Mouse (Mus musculus) limb, embryonic 11.5 days (tissue): ENCODE data around the gene Eef1a2. TPM values are rescaled to one million over a fixed set of nuclear protein-coding genes. Genes with fewer than 3 reads are reported as not detected.

Source experiments
- ATAC-seq: fragments of 200-750 bp; cut with Nextera tagmentation; 2 replicates; pipeline ENCODE4 v1.8.0; 2017; ENCODE audit warnings: low read depth; ENCODE audit not compliant: insufficient number of reproducible peaks, low FRiP score, low TSS enrichment
- DNase-seq: peaks from one replicate; pipeline ENCODE4 v3.0.0-alpha.2; 2015; ENCODE audit warnings: low spot score
- H3K27ac ChIP-seq: fragments of 300-500 bp; sonication (generic); replicated peaks from 2 replicates; pipeline ENCODE4 v1.5.1; 2014; ENCODE audit warnings: low read depth, mild to moderate bottlenecking, low read length
- H3K27me3 ChIP-seq: fragments of 300-500 bp; sonication (generic); 2 replicates; pipeline ENCODE4 v1.6.1; 2014; ENCODE audit warnings: mild to moderate bottlenecking, low read length, mixed read lengths; ENCODE audit not compliant: control insufficient read depth, insufficient read depth
- H3K36me3 ChIP-seq: fragments of 300-500 bp; sonication (generic); 2 replicates; pipeline ENCODE4 v1.6.1; 2014; ENCODE audit warnings: mild to moderate bottlenecking, low read length, moderate library complexity, mixed read lengths; ENCODE audit not compliant: control insufficient read depth, insufficient read depth
- H3K4me1 ChIP-seq: fragments of 300-500 bp; sonication (generic); 2 replicates; pipeline ENCODE4 v1.6.1; 2014; ENCODE audit warnings: low read length, mixed read lengths; ENCODE audit not compliant: control insufficient read depth, insufficient read depth
- H3K4me2 ChIP-seq: fragments of 300-500 bp; sonication (generic); 2 replicates; pipeline ENCODE4 v1.6.1; 2014; ENCODE audit warnings: low read depth, mild to moderate bottlenecking, moderate library complexity; ENCODE audit not compliant: severe bottlenecking
- H3K4me3 ChIP-seq: fragments of 300-500 bp; sonication (generic); 2 replicates; pipeline ENCODE4 v1.5.1; 2014; ENCODE audit warnings: low read depth, low read length
- H3K9ac ChIP-seq: fragments of 300-500 bp; sonication (generic); 2 replicates; pipeline ENCODE4 v1.6.1; 2014; ENCODE audit warnings: mild to moderate bottlenecking, low read length
- H3K9me3 ChIP-seq: fragments of 300-500 bp; sonication (generic); 2 replicates; pipeline ENCODE4 v1.6.1; 2016; ENCODE audit warnings: low read length; ENCODE audit not compliant: control insufficient read depth
- WGBS: fragments of 180-500 bp; shearing (Covaris S2); extraction: QIAGEN DNeasy Blood & Tissue Kit; methylation state at CpG from one replicate; pipeline ENCODE4 v1.1.7; 2014; 5-methylcytosine and 5-hydroxymethylcytosine counted together
- polyA plus RNA-seq: library from polyadenylated mRNA; unstranded; fragments of >200 nt; fragmentation: Nextera tagmentation; extraction: Ambion mirVana; gene quantifications from 2 replicates; pipeline ENCODE4 v1.2.1, GENCODE M21; 2014

Gene Eef1a2
- polyA plus RNA-seq, 1 experiment from 2014 or later: 0.13 TPM

- WGBS: 69% methylated on average over 3 of the region's 3 CpGs
- no peak overlapping the region for H3K27ac ChIP-seq
- H3K27me3 ChIP-seq: no peaks in the 10 kb centered on the region
- no peak overlapping the region for H3K9ac ChIP-seq
- H3K36me3 ChIP-seq: no peaks in the 10 kb centered on the region
- H3K9me3 ChIP-seq: no peaks in the 10 kb centered on the region
- H3K4me1 ChIP-seq: no peaks in the 10 kb centered on the region
- no peak overlapping the region for H3K4me3 ChIP-seq
- no peak for ATAC-seq
- no peak for DNase-seq
- no peak overlapping the region for H3K4me2 ChIP-seq
These were observed 21.2 kb upstream of the Eef1a2 start for GRCm38 (mm10) chr2:181178015-181178414.

- no peaks in the 10 kb centered on the region for H3K36me3 ChIP-seq
- WGBS: 88% methylated on average over 3 of the region's 3 CpGs
- H3K4me3 ChIP-seq: no peak overlapping the region
- no peak for ATAC-seq
- H3K27ac ChIP-seq: no peak overlapping the region
- H3K27me3 ChIP-seq: no peaks in the 10 kb centered on the region
- no peaks in the 10 kb centered on the region for H3K4me1 ChIP-seq
- H3K4me2 ChIP-seq: no peak overlapping the region
- no peaks in the 10 kb centered on the region for H3K9me3 ChIP-seq
- DNase-seq: no peak
- H3K9ac ChIP-seq: no peak overlapping the region
These were observed 17.8 kb upstream of the Eef1a2 start for GRCm38 (mm10) chr2:181174646-181175045.

- Histone ChIP-seq H3K4me1 (no peaks in the 10 kb centered on the region), H3K36me3 (no peaks in the 10 kb centered on the region), H3K27me3 (no peaks in the 10 kb centered on the region), H3K4me2 (no peak overlapping the region), H3K9me3 (no peaks in the 10 kb centered on the region), H3K4me3 (no peak overlapping the region), H3K27ac (no peak overlapping the region), H3K9ac (no peak overlapping the region)
- ATAC-seq (no peak), DNase-seq (no peak)
- 87% methylated on average over 5 of the region's 5 CpGs for WGBS
These were observed 9.7 kb upstream of the Eef1a2 start for GRCm38 (mm10) chr2:181166469-181166868.

- H3K27me3 ChIP-seq: peaks cover 28% of the 10 kb centered on the region
- 0 out of 2 replicates have a peak, but pooled peaks cover 3% of the 10 kb centered on the region for H3K4me1 ChIP-seq
- 76% methylated on average over 4 of the region's 4 CpGs for WGBS
- no peak overlapping the region for H3K4me3 ChIP-seq
- no peak overlapping the region for H3K4me2 ChIP-seq
- H3K9me3 ChIP-seq: no peaks in the 10 kb centered on the region
- H3K9ac ChIP-seq: no peak overlapping the region
- H3K27ac ChIP-seq: no peak overlapping the region
- DNase-seq (no peak), ATAC-seq (no peak)
- no peaks in the 10 kb centered on the region for H3K36me3 ChIP-seq
These were observed 4.0 kb upstream of the Eef1a2 start for GRCm38 (mm10) chr2:181160821-181161220.

- no peak for ATAC-seq
- WGBS: 0% methylated on average over 2 of the region's 2 CpGs
- Histone ChIP-seq H3K4me1 (0 out of 2 replicates have a peak, but pooled peaks cover 3% of the 10 kb centered on the region), H3K27me3 (peaks cover 37% of the 10 kb centered on the region), H3K9me3 (no peaks in the 10 kb centered on the region), H3K9ac (no peak overlapping the region), H3K36me3 (no peaks in the 10 kb centered on the region), H3K4me2 (no peak overlapping the region), H3K27ac (no peak overlapping the region), H3K4me3 (no peak overlapping the region)
- DNase-seq: no peak
These were observed 3.0 kb upstream of the Eef1a2 start for GRCm38 (mm10) chr2:181159771-181160170.

GRCm38 (mm10) chr2:181159091-181159514 is 2.3 kb upstream of the Eef1a2 start:
- no peaks in the 10 kb centered on the region for H3K9me3 ChIP-seq
- no peak overlapping the region for H3K27ac ChIP-seq
- ATAC-seq: no peak
- DNase-seq: no peak
- no peak overlapping the region for H3K9ac ChIP-seq
- H3K27me3 ChIP-seq: peaks cover 40% of the 10 kb centered on the region
- no peak overlapping the region for H3K4me2 ChIP-seq
- no peaks in the 10 kb centered on the region for H3K36me3 ChIP-seq
- 58% methylated on average over 7 of the region's 7 CpGs for WGBS
- 0 out of 2 replicates have a peak, but pooled peaks cover 3% of the 10 kb centered on the region for H3K4me1 ChIP-seq
- no peak overlapping the region for H3K4me3 ChIP-seq

GRCm38 (mm10) chr2:181158471-181158870 is 1.7 kb upstream of the Eef1a2 start:
- H3K9ac ChIP-seq: no peak overlapping the region
- WGBS: 89% methylated on average over 2 of the region's 2 CpGs
- H3K27ac ChIP-seq: no peak overlapping the region
- no peak overlapping the region for H3K4me2 ChIP-seq
- no peak for DNase-seq
- no peaks in the 10 kb centered on the region for H3K36me3 ChIP-seq
- no peak overlapping the region for H3K4me3 ChIP-seq
- 0 out of 2 replicates have a peak, but pooled peaks cover 3% of the 10 kb centered on the region for H3K4me1 ChIP-seq
- ATAC-seq: no peak
- peaks cover 40% of the 10 kb centered on the region for H3K27me3 ChIP-seq
- no peaks in the 10 kb centered on the region for H3K9me3 ChIP-seq

- Histone ChIP-seq H3K4me2 (no peak overlapping the region), H3K27me3 (peaks cover 40% of the 10 kb centered on the region), H3K4me3 (no peak overlapping the region), H3K4me1 (0 out of 2 replicates have a peak, but pooled peaks cover 3% of the 10 kb centered on the region), H3K36me3 (no peaks in the 10 kb centered on the region), H3K9ac (no peak overlapping the region), H3K9me3 (no peaks in the 10 kb centered on the region), H3K27ac (no peak overlapping the region)
- DNase-seq (no peak), ATAC-seq (no peak)
- WGBS: 81% methylated on average over 6 of the region's 6 CpGs
These were observed 995 bp upstream of the Eef1a2 start for GRCm38 (mm10) chr2:181157716-181158302.

GRCm38 (mm10) chr2:181157180-181157579 is 366 bp upstream of the Eef1a2 start:
- DNase-seq (no peak), ATAC-seq (no peak)
- WGBS: 75% methylated on average over 4 of the region's 4 CpGs
- no peak overlapping the region for H3K9ac ChIP-seq
- 0 out of 2 replicates have a peak, but pooled peaks cover 3% of the 10 kb centered on the region for H3K4me1 ChIP-seq
- no peak overlapping the region for H3K27ac ChIP-seq
- H3K36me3 ChIP-seq: no peaks in the 10 kb centered on the region
- peaks cover 40% of the 10 kb centered on the region for H3K27me3 ChIP-seq
- H3K4me2 ChIP-seq: no peak overlapping the region
- H3K9me3 ChIP-seq: no peaks in the 10 kb centered on the region
- no peak overlapping the region for H3K4me3 ChIP-seq
